Comparison of ENCODE assay signal across 17 mouse cellular contexts in genomic region chr5:129947528-129948033, GRCm38 (mm10). TPM values are rescaled to one million over a fixed set of nuclear protein-coding genes. Genes with fewer than 3 reads are reported as not detected.
"Had no signal": no experiment of that assay in that cellular context is flagged by ENCODE, and none has a peak within 500 bp of the region (broad histone marks: within the 10 kb centered on the region; RNA-seq: fewer than 3 reads in every experiment).

No protein-coding gene starts in this region.

- DNase-seq: kidney, adult 8-10 months; kidney, postnatal 25 days; liver, postnatal 0 days; lung, postnatal 14 days; midbrain, embryonic 14.5 days; right cerebral cortex, adult 18-20 months; right cerebral cortex, postnatal 25 days; thymus, adult 18-20 months; thymus, postnatal 25 days had no signal

- H3K27me3 ChIP-seq: limb, embryonic 12.5 days; lung, embryonic 15.5 days; neural tube, embryonic 15.5 days had no signal

- H3K36me3 ChIP-seq: neural tube, embryonic 15.5 days had no signal

- H3K27ac ChIP-seq: layer of hippocampus, adult 2 months; limb, embryonic 12.5 days; lung, embryonic 15.5 days; midbrain, embryonic 10.5 days; neural tube, embryonic 15.5 days; stomach, postnatal 0 days had no signal

- H3K9me3 ChIP-seq: limb, embryonic 12.5 days; lung, embryonic 15.5 days; midbrain, embryonic 10.5 days; neural tube, embryonic 15.5 days had no signal

- H3K4me2 ChIP-seq: limb, embryonic 12.5 days; lung, embryonic 15.5 days; neural tube, embryonic 15.5 days had no signal

- ATAC-seq: liver, postnatal 0 days had no signal

- H3K9ac ChIP-seq: limb, embryonic 12.5 days; liver, postnatal 0 days; lung, embryonic 15.5 days; neural tube, embryonic 15.5 days had no signal

- H3K4me3 ChIP-seq: layer of hippocampus, adult 2 months; limb, embryonic 12.5 days; lung, embryonic 15.5 days; midbrain, embryonic 10.5 days; myocyte; neural tube, embryonic 15.5 days had no signal

RNA-seq across cellular contexts. Expression of gene Phkg1, which starts 49.2 kb away (rescaled TPM):
- polyA plus RNA-seq: neural tube, embryonic 11.5 days had no signal
